11 mouse cellular contexts compared by ENCODE assay signal in genomic region chr10:120691451-120691850, GRCm38 (mm10).
DNase-seq lines count a peak whose midpoint lies in the region; ATAC-seq lines count a peak whose summit lies in the region.
"Had no signal": no experiment of that assay in that cellular context is flagged by ENCODE, and none has a peak within 500 bp of the region (broad histone marks: within the 10 kb centered on the region; RNA-seq: fewer than 3 reads in every experiment).

No protein-coding gene starts in this region.

- peaks cover 37% of the 10 kb centered on the region for H3K4me1 ChIP-seq in embryonic facial prominence, embryonic 13.5 days
- H3K4me1 ChIP-seq in kidney, embryonic 14.5 days (ENCODE audit: control insufficient read depth, insufficient read depth, low read length): peaks cover 4% of the 10 kb centered on the region
- H3K4me1 ChIP-seq in stomach, embryonic 15.5 days: peaks cover 11% of the 10 kb centered on the region
- H3K4me1 ChIP-seq in intestine, embryonic 15.5 days (replicated peaks): peaks cover 18% of the 10 kb centered on the region

- no peak overlapping the region for H3K4me2 ChIP-seq in embryonic facial prominence, embryonic 13.5 days
- H3K4me2 ChIP-seq in kidney, embryonic 14.5 days (replicated peaks; ENCODE audit: low read depth, low read length): no peak overlapping the region
- no peak overlapping the region for H3K4me2 ChIP-seq in stomach, embryonic 15.5 days
- H3K4me2 ChIP-seq in intestine, embryonic 15.5 days (replicated peaks): no peak overlapping the region
- H3K4me2 ChIP-seq: neural tube, embryonic 13.5 days had no signal

- no peaks in the 10 kb centered on the region for H3K36me3 ChIP-seq in embryonic facial prominence, embryonic 13.5 days
- no peaks in the 10 kb centered on the region for H3K36me3 ChIP-seq in kidney, embryonic 14.5 days (ENCODE audit: control insufficient read depth, insufficient read depth, low read length)
- H3K36me3 ChIP-seq in stomach, embryonic 15.5 days: no peaks in the 10 kb centered on the region
- H3K36me3 ChIP-seq in intestine, embryonic 15.5 days: no peaks in the 10 kb centered on the region
- H3K36me3 ChIP-seq: neural tube, embryonic 13.5 days had no signal

- H3K4me3 ChIP-seq in embryonic facial prominence, embryonic 13.5 days: no peak overlapping the region
- no peak overlapping the region for H3K4me3 ChIP-seq in kidney, embryonic 14.5 days (ENCODE audit: low read length)
- H3K4me3 ChIP-seq in stomach, embryonic 15.5 days (replicated peaks): no peak overlapping the region
- H3K4me3 ChIP-seq in intestine, embryonic 15.5 days (replicated peaks): no peak overlapping the region
- H3K4me3 ChIP-seq: heart, adult 2 months; neural tube, embryonic 13.5 days had no signal

- peak overlapping the region; percentile 51 for H3K27ac ChIP-seq in embryonic facial prominence, embryonic 13.5 days
- no peak overlapping the region; the same call in 1 of the 2 replicates for H3K27ac ChIP-seq in kidney, embryonic 14.5 days (ENCODE audit: low read depth, low read length)
- peak overlapping the region; percentile 31; the same call in 1 of the 2 replicates for H3K27ac ChIP-seq in stomach, embryonic 15.5 days
- no peak overlapping the region for H3K27ac ChIP-seq in intestine, embryonic 15.5 days
- H3K27ac ChIP-seq: heart, adult 2 months; liver, embryonic 14.5 days; neural tube, embryonic 13.5 days had no signal

- ATAC-seq in embryonic facial prominence, embryonic 13.5 days (ENCODE audit: insufficient number of reproducible peaks, insufficient read depth, low FRiP score, low TSS enrichment, low read depth): no peak
- ATAC-seq in kidney, embryonic 14.5 days (ENCODE audit: low FRiP score, low TSS enrichment): 0 out of 2 replicates have a peak, but pooled peaks have one; percentile 55
- ATAC-seq in stomach, embryonic 15.5 days (ENCODE audit: insufficient read depth, low FRiP score, low read depth): no peak
- no peak for ATAC-seq in intestine, embryonic 15.5 days
- ATAC-seq in granulocyte monocyte progenitor cell, adult 5-6 weeks (replicated peaks; ENCODE audit: poor library complexity, severe bottlenecking): no peak

- WGBS in embryonic facial prominence, embryonic 13.5 days: 42% methylated on average over 3 of the region's 3 CpGs
- 39% methylated on average over 3 of the region's 3 CpGs for WGBS in kidney, embryonic 14.5 days
- 48% methylated on average over 3 of the region's 3 CpGs for WGBS in stomach, embryonic 15.5 days
- WGBS in intestine, embryonic 15.5 days: 56% methylated on average over 3 of the region's 3 CpGs

- no peaks in the 10 kb centered on the region for H3K9me3 ChIP-seq in embryonic facial prominence, embryonic 13.5 days
- no peaks in the 10 kb centered on the region for H3K9me3 ChIP-seq in kidney, embryonic 14.5 days (ENCODE audit: control insufficient read depth, low read length)
- no peaks in the 10 kb centered on the region for H3K9me3 ChIP-seq in stomach, embryonic 15.5 days
- H3K9me3 ChIP-seq in intestine, embryonic 15.5 days: no peaks in the 10 kb centered on the region
- H3K9me3 ChIP-seq: neural tube, embryonic 13.5 days had no signal

- no peaks in the 10 kb centered on the region for H3K27me3 ChIP-seq in embryonic facial prominence, embryonic 13.5 days
- no peaks in the 10 kb centered on the region for H3K27me3 ChIP-seq in kidney, embryonic 14.5 days (ENCODE audit: control insufficient read depth, insufficient read depth, low read length)
- no peaks in the 10 kb centered on the region for H3K27me3 ChIP-seq in stomach, embryonic 15.5 days (replicated peaks)
- H3K27me3 ChIP-seq in intestine, embryonic 15.5 days (replicated peaks): no peaks in the 10 kb centered on the region

- no peak overlapping the region for H3K9ac ChIP-seq in embryonic facial prominence, embryonic 13.5 days
- no peak overlapping the region for H3K9ac ChIP-seq in kidney, embryonic 14.5 days (ENCODE audit: low read depth, low read length)
- H3K9ac ChIP-seq in stomach, embryonic 15.5 days: no peak overlapping the region
- H3K9ac ChIP-seq in intestine, embryonic 15.5 days: no peak overlapping the region
- H3K9ac ChIP-seq: liver, embryonic 14.5 days; neural tube, embryonic 13.5 days had no signal

- DNase-seq in urinary bladder, postnatal 14 days (ENCODE audit: low spot score): peak; percentile 40
- DNase-seq in urinary bladder, postnatal 25 days (ENCODE audit: low spot score): no peak
- no peak for DNase-seq in layer of hippocampus, postnatal 14 days (ENCODE audit: low spot score in 2 of 2)

Comparison
In these comparisons a context has a peak if more than half of its experiments do, and no peak if none do; other contexts are left out.
1. H3K27ac ChIP-seq: peak in embryonic facial prominence, embryonic 13.5 days (single experiment) and stomach, embryonic 15.5 days (single experiment); none in kidney, embryonic 14.5 days (single experiment) and intestine, embryonic 15.5 days (single experiment).